Mouse (Mus musculus) liver, embryonic 14.5 days (tissue): ENCODE measurements around the gene Edem2. TPM values are rescaled to one million over a fixed set of nuclear protein-coding genes. Genes with fewer than 3 reads are reported as not detected.

ENCODE experiments used
- ATAC-seq: fragments of 200-750 bp; cut with Nextera tagmentation; 2 replicates; pipeline ENCODE4 v1.8.0; 2017; ENCODE audit warnings: moderate number of reproducible peaks, mild to moderate bottlenecking, moderate library complexity; ENCODE audit not compliant: insufficient read depth
- DNase-seq, 3 experiments: peaks; one replicate each; pipeline ENCODE4 v3.0.0-alpha.2; 2012 to 2013; ENCODE audit warnings: low read depth in 3 of 3, low spot score in 3 of 3
- H3K27ac ChIP-seq: fragments of 300-500 bp; sonication (generic); 2 replicates; pipeline ENCODE4 v1.5.1; 2014; ENCODE audit warnings: moderate library complexity, mild to moderate bottlenecking, control low read depth, inconsistent platforms
- H3K27me3 ChIP-seq: fragments of 300-500 bp; sonication (generic); 2 replicates; pipeline ENCODE4 v1.6.1; 2014; ENCODE audit warnings: mild to moderate bottlenecking, low read length, moderate library complexity; ENCODE audit not compliant: control insufficient read depth, insufficient read depth
- H3K36me3 ChIP-seq: fragments of 300-500 bp; sonication (generic); replicated peaks from 2 replicates; pipeline ENCODE4 v1.6.1; 2014; ENCODE audit warnings: low read depth; ENCODE audit not compliant: control insufficient read depth, insufficient read depth
- H3K4me1 ChIP-seq, 2 experiments: fragments of 200-500 bp in 1 of 2; fragments of 300-500 bp in 1 of 2; sonication (generic) in 1 of 2; replicated peaks; 2 replicates each; pipeline ENCODE4 v1.6.1; 2012 to 2014; ENCODE audit warnings: antibody characterized with exemption in 1 of 2, inconsistent platforms in 1 of 2, low read length in 1 of 2; ENCODE audit not compliant: control insufficient read depth in 2 of 2, insufficient read depth in 2 of 2
- H3K4me2 ChIP-seq: fragments of 300-500 bp; sonication (generic); 2 replicates; pipeline ENCODE4 v1.6.1; 2014; ENCODE audit warnings: low read depth, mild to moderate bottlenecking, control low read depth, moderate library complexity
- H3K4me3 ChIP-seq, 2 experiments: fragments of 200-500 bp in 1 of 2; fragments of 300-500 bp in 1 of 2; sonication (generic) in 1 of 2; 2 replicates each; pipeline ENCODE4 v1.5.1; 2012 to 2014; ENCODE audit warnings: low read depth in 2 of 2, low read length in 2 of 2, mild to moderate bottlenecking in 2 of 2, control low read depth in 1 of 2, inconsistent platforms in 1 of 2, moderate library complexity in 1 of 2; ENCODE audit not compliant: insufficient read depth in 1 of 2
- H3K9ac ChIP-seq: fragments of 300-500 bp; sonication (generic); replicated peaks from 2 replicates; pipeline ENCODE4 v1.6.1; 2014; ENCODE audit warnings: mild to moderate bottlenecking, control low read depth, moderate library complexity
- H3K9me3 ChIP-seq: fragments of 300-500 bp; sonication (generic); 2 replicates; pipeline ENCODE4 v1.6.1; 2016; ENCODE audit warnings: low read length, mixed read lengths; ENCODE audit not compliant: control insufficient read depth
- CTCF ChIP-seq: IDR thresholded peaks from 2 replicates; pipeline ENCODE4 v1.5.1; 2016; ENCODE audit warnings: antibody characterized with exemption, low read depth, control low read depth
- EP300 ChIP-seq: IDR thresholded peaks from 2 replicates; pipeline ENCODE4 v1.6.1; 2016; ENCODE audit warnings: antibody characterized with exemption, low read depth
- WGBS: fragments of 180-500 bp; shearing (Covaris S2); extraction: QIAGEN DNeasy Blood & Tissue Kit; methylation state at CpG from one replicate; pipeline ENCODE4 v1.1.7; 2014; ENCODE audit not compliant: insufficient replicate concordance; 5-methylcytosine and 5-hydroxymethylcytosine counted together
- polyA plus RNA-seq, 2 experiments: library from polyadenylated mRNA; depleted of rRNA in 1 of 2; stranded (reverse) in 1 of 2; unstranded in 1 of 2; fragments of >200 nt; fragmentation: Nextera tagmentation in 1 of 2; extraction: Ambion mirVana in 1 of 2; gene quantifications; 2 replicates each; pipeline versions ENCODE4 v1.2.1 to v1.2.3; 2012 to 2014

The Edem2 gene
- polyA plus RNA-seq, 2 experiments, result 13.9 to 21.2 TPM

- Histone ChIP-seq H3K27ac (no peak overlapping the region), H3K9me3 (no peaks in the 10 kb centered on the region), H3K4me1 (peaks cover 0 to 4% of the 10 kb centered on the region in 2 experiments; a peak in 1 of 4 replicates), H3K36me3 (no peaks in the 10 kb centered on the region; the same call in 1 of the 2 replicates), H3K4me3 (no peak overlapping the region), H3K27me3 (no peaks in the 10 kb centered on the region), H3K9ac (no peak overlapping the region), H3K4me2 (no peak overlapping the region)
- ATAC-seq (no peak), DNase-seq (no peak)
- 70% methylated on average over 4 of the region's 4 CpGs for WGBS
- no peak for TF ChIP-seq CTCF
- TF ChIP-seq EP300, result no peak
These were observed 49.6 kb downstream of the Edem2 start for GRCm38 (mm10) chr2:155679586-155680110.

GRCm38 (mm10) chr2:155675118-155675517, 54.2 kb downstream of the Edem2 start:
- DNase-seq (no peak), ATAC-seq (no peak)
- Histone ChIP-seq H3K9ac (no peak overlapping the region), H3K36me3 (peaks cover 10% of the 10 kb centered on the region), H3K4me1 (no peaks in the 10 kb centered on the region), H3K4me3 (no peak overlapping the region), H3K9me3 (no peaks in the 10 kb centered on the region), H3K27me3 (no peaks in the 10 kb centered on the region), H3K4me2 (no peak overlapping the region), H3K27ac (no peak overlapping the region)
- 51% methylated on average over 4 of the region's 4 CpGs for WGBS
- TF ChIP-seq CTCF (no peak), EP300 (no peak)

GRCm38 (mm10) chr2:155673546-155673945, 55.7 kb downstream of the Edem2 start:
- H3K4me1 ChIP-seq, result no peaks in the 10 kb centered on the region
- no peaks in the 10 kb centered on the region for H3K27me3 ChIP-seq
- H3K4me2 ChIP-seq, result no peak overlapping the region
- peaks cover 10% of the 10 kb centered on the region for H3K36me3 ChIP-seq
- DNase-seq (peak; percentile 41 to 59 (median 47)), ATAC-seq (no peak)
- no peak overlapping the region for H3K9ac ChIP-seq
- WGBS, result 14% methylated on average over 2 of the region's 2 CpGs
- no peak overlapping the region for H3K4me3 ChIP-seq
- H3K9me3 ChIP-seq, result no peaks in the 10 kb centered on the region
- no peak overlapping the region for H3K27ac ChIP-seq
- TF ChIP-seq EP300 (no peak), CTCF (peak; percentile 75)

- no peaks in the 10 kb centered on the region for H3K27me3 ChIP-seq
- H3K9ac ChIP-seq, result no peak overlapping the region; the same call in 1 of the 2 replicates
- no peaks in the 10 kb centered on the region for H3K9me3 ChIP-seq
- no peak overlapping the region for H3K4me3 ChIP-seq
- DNase-seq, result no peak
- no peak overlapping the region for H3K4me2 ChIP-seq
- WGBS, result 84% methylated on average over 4 of the region's 4 CpGs
- H3K27ac ChIP-seq, result no peak overlapping the region
- no peak for ATAC-seq
- H3K36me3 ChIP-seq, result peaks cover 10% of the 10 kb centered on the region
- H3K4me1 ChIP-seq, result no peaks in the 10 kb centered on the region
- TF ChIP-seq EP300, result no peak
- no peak for TF ChIP-seq CTCF
These were observed 58.0 kb downstream of the Edem2 start for GRCm38 (mm10) chr2:155671236-155671635.

GRCm38 (mm10) chr2:155668461-155668860, 60.8 kb downstream of the Edem2 start:
- no peak overlapping the region for H3K4me3 ChIP-seq
- no peak overlapping the region for H3K27ac ChIP-seq
- ATAC-seq (no peak), DNase-seq (peak in 2 of 3 experiments; percentile 6 to 15)
- WGBS, result 71% methylated on average over 4 of the region's 4 CpGs
- no peaks in the 10 kb centered on the region for H3K4me1 ChIP-seq
- no peak overlapping the region for H3K4me2 ChIP-seq
- peaks cover 18% of the 10 kb centered on the region for H3K36me3 ChIP-seq
- H3K27me3 ChIP-seq, result no peaks in the 10 kb centered on the region
- no peaks in the 10 kb centered on the region for H3K9me3 ChIP-seq
- TF ChIP-seq EP300 (no peak), CTCF (peak; percentile 68)
- no peak overlapping the region for H3K9ac ChIP-seq
